Mouse (Mus musculus): ENCODE measurements around the gene Bean1.
"Not testable (repeated sequence)": the region's sequence is repeated elsewhere in the genome, so short reads cannot be mapped to it uniquely, and the experiment has no call there.

The Bean1 gene

DNA sequence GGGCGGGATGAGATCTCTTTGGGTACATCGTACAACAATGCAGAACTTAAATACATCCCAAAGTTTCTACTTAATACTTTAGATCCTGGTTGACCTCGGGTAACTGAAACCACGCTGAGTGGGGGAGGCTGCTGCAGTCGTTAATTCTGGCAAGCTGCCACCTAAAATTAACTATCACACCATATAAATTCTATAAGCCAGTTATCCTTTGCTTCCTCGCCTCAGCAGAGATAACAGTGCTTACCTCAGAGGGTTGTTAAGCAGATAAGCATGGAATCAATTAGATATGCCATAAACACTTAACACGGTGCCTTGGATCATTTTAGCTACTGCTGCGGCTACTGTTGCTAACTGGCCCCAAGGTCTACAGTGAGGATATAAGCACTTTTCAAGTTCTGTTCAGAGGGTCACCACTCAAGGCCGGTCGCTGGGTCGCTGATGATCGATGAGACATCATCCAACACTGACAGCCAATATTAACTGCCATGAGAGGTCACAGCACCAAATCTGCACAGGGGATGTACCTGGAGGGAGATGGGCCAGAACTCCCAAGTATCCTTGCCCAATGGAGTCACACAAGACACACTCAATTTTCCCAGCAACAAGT, 71.9 kb downstream of the Bean1 start:
- no peak for DNase-seq (ENCODE audit: low spot score in 2 of 2)

DNA sequence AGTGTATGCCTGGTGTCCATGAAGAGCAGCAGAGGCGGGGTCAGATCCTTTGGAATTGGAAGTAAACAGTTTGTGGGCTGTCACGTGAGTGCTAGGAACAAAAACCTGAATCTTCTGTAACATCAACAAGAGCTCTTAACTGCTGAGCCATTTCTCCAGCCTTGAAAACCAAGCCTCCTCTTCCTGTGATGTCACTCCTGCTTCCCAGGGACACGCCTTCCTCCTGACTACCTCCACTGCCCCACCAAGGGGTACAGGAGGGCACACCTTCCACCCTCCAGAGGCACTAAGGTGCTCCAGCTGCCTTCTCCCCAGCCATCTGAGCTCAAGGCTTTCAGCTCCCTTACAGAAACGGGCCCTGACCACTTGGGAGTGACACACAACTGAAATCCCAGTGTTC, 76.4 kb downstream of the Bean1 start:
- no peak for DNase-seq (ENCODE audit: low spot score in 2 of 2)

DNA sequence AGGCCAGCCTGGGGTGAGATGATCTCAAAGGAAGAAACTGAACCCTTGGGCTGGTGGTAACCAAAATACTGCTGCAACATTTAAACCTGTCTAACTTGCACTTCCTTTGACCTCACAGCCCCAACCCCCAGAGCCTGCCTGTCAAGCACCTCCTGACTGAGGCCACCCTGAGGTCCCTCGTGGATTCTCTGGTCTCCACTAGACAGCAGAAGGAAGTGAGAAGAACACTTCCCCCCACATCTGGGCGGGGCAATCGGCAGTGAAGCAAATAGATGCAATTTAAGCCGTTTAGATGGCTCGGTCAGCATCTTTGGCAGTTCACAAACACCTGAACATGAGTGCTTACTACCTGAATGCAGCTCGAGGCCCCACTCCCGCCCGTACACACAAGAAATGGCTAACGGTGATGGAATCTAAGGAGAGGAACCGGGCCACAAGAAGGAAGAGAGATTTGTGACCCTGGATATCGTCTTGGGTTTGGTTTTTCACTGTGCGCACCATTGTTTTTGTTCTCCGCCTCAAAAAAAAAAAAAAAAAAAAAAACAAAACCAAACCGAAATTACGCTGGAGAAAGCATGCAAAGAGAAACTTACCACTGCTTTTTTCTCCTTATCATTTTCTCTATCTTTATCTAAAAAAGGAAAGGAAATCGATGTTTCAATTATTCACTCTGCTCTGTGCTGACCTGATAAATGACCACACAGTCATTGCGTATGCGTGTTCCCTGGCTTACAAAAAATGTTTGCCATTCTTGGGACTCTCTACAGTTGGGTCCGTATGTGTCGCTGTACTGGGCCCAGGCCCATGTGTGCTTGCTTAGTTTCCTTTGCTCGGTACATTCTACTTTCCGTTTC, 77.0 kb downstream of the Bean1 start:
- DNase-seq (ENCODE audit: low spot score in 2 of 2) = no peak

GRCm38 (mm10) chr8:104247908-104248275, 77.7 kb downstream of the Bean1 start:
- peak in 1 of 2 experiments; percentile 11 for DNase-seq (ENCODE audit: low spot score in 2 of 2)

DNA sequence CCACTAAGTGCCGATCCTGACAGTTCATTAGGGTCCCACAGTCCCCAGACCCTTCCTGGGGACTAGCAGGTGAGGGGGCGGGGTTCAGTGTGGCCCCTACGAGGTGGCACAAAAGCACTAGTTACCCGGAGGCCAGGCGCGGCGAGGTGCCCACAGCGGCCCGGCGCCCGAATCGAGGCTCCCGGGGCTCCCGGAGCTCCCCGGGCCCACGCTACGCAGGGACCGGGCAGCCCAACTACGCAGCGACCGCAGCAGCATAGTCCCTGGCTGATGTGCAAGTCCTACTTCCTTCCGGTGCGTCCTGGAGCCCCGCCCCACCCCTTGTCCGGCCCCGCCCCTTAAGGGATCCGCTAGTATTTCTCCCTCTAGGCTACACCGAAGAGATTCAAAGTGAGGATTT, 78.0 kb downstream of the Bean1 start, which contains the start of gene Tk2:
TSS of gene Tk2 (minus strand) at position 283 of the 400 bp plus-strand sequence.
- DNase-seq (ENCODE audit: low spot score in 2 of 2) = peak; percentile 39 to 70

- DNase-seq (ENCODE audit: low spot score in 2 of 2) = no peak
Observed at GRCm38 (mm10) chr8:104249442-104249996, 79.3 kb downstream of the Bean1 start.

GRCm38 (mm10) chr8:104250439-104251367, 80.5 kb downstream of the Bean1 start, which contains the start of gene Cklf:
Gene Cklf (plus strand): TSS chr8:104250861.
- peak; percentile 46 to 76 for DNase-seq (ENCODE audit: low spot score in 2 of 2)

- no peak for DNase-seq (ENCODE audit: low spot score in 2 of 2)
Observed at GRCm38 (mm10) chr8:104251461-104251860, 81.2 kb downstream of the Bean1 start.

GRCm38 (mm10) chr8:104253016-104253415, 82.8 kb downstream of the Bean1 start:
- DNase-seq (ENCODE audit: low spot score in 2 of 2) = no peak

DNA sequence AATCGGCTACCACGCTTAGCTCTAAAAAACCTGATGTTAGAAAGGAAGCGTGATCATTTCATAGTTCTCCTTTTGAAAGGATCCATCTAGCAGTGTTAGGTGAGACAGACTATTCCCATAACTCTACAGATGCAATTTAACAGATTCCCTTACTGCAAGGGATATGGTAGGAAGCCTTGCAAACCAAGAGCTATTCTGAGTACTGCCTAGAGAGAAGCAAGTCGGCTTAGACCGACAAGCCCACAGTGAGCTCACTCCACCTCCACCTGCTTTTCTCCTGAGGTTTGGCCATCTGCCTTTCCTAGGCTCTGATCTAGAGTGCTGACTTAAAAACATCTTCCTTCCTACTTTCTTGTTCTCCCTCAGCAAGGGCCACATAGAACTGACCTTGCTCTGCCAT, 91.6 kb downstream of the Bean1 start:
- DNase-seq (ENCODE audit: low spot score in 2 of 2) = not testable (repeated sequence)

- peak in 1 of 2 experiments; percentile 56 for DNase-seq (ENCODE audit: low spot score in 2 of 2)
Observed at GRCm38 (mm10) chr8:104264271-104264935, 94.2 kb downstream of the Bean1 start.

DNA sequence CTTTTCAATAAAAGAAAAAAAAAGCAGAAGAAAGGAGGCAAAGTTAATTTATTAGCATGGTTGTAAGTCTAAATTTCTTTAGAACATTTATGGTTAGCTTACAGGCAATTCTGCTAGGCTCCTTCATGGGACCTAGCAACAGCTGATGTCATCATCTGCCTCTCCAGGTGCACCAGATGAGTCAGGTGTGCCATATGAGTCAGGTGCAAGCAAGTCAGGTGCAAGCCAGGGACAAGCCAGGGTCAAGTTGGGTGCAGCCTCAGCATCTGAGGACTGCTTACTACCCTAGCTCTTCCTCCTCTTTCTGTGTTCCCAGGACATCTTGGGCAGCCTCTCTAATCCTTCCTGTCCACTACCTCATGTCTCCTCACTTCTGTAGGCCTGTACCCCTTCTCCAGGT, 98.1 kb downstream of the Bean1 start:
- no peak for DNase-seq (ENCODE audit: low spot score in 2 of 2)
